Mouse (Mus musculus) liver, embryonic 11.5 days (tissue): ENCODE measurements around the gene Apex1. TPM values are rescaled to one million over a fixed set of nuclear protein-coding genes. Genes with fewer than 3 reads are reported as not detected.

ENCODE experiments used
- ATAC-seq: fragments of 200-750 bp; cut with Nextera tagmentation; replicated peaks from 2 replicates; pipeline ENCODE4 v1.8.0; 2017; ENCODE audit warnings: moderate number of reproducible peaks, mild to moderate bottlenecking, moderate TSS enrichment, moderate library complexity; ENCODE audit not compliant: low FRiP score
- DNase-seq: peaks from one replicate; pipeline ENCODE4 v3.0.0-alpha.2; 2017; ENCODE audit warnings: low spot score
- H3K27ac ChIP-seq: fragments of 300-500 bp; sonication (generic); 2 replicates; pipeline ENCODE4 v1.5.1; 2014; ENCODE audit warnings: mild to moderate bottlenecking, low read depth, low read length, control low read depth
- H3K27me3 ChIP-seq: fragments of 300-500 bp; sonication (generic); replicated peaks from 2 replicates; pipeline ENCODE4 v1.6.1; 2014; ENCODE audit warnings: low read length, mixed read lengths; ENCODE audit not compliant: control insufficient read depth, insufficient read depth
- H3K36me3 ChIP-seq: fragments of 300-500 bp; sonication (generic); 2 replicates; pipeline ENCODE4 v1.6.1; 2014; ENCODE audit warnings: mild to moderate bottlenecking, low read length, moderate library complexity, mixed read lengths; ENCODE audit not compliant: control insufficient read depth, insufficient read depth
- H3K4me1 ChIP-seq: fragments of 300-500 bp; sonication (generic); replicated peaks from 2 replicates; pipeline ENCODE4 v1.6.1; 2014; ENCODE audit warnings: low read length, mixed read lengths; ENCODE audit not compliant: control insufficient read depth, insufficient read depth
- H3K4me2 ChIP-seq: fragments of 300-500 bp; sonication (generic); 2 replicates; pipeline ENCODE4 v1.6.1; 2014; ENCODE audit warnings: mild to moderate bottlenecking, control low read depth, moderate library complexity
- H3K4me3 ChIP-seq: fragments of 300-500 bp; sonication (generic); 2 replicates; pipeline ENCODE4 v1.5.1; 2014; ENCODE audit warnings: low read depth, low read length, control low read depth
- H3K9ac ChIP-seq: fragments of 300-500 bp; sonication (generic); 2 replicates; pipeline ENCODE4 v1.6.1; 2014; ENCODE audit warnings: low read depth, low read length, control low read depth
- H3K9me3 ChIP-seq: fragments of 300-500 bp; sonication (generic); 2 replicates; pipeline ENCODE4 v1.6.1; 2016; ENCODE audit warnings: low read length, inconsistent platforms, mixed read lengths; ENCODE audit not compliant: control insufficient read depth
- WGBS: fragments of 180-500 bp; shearing (Covaris S2); extraction: QIAGEN DNeasy Blood & Tissue Kit; methylation state at CpG from one replicate; pipeline ENCODE4 v1.1.7; 2014; 5-methylcytosine and 5-hydroxymethylcytosine counted together
- polyA plus RNA-seq: library from polyadenylated mRNA; unstranded; fragments of >200 nt; fragmentation: Nextera tagmentation; extraction: Ambion mirVana; gene quantifications from 2 replicates; pipeline ENCODE4 v1.2.1, GENCODE M21; 2014

Apex1 gene
- polyA plus RNA-seq: 251 and 267 TPM in 2 replicates

DNA sequence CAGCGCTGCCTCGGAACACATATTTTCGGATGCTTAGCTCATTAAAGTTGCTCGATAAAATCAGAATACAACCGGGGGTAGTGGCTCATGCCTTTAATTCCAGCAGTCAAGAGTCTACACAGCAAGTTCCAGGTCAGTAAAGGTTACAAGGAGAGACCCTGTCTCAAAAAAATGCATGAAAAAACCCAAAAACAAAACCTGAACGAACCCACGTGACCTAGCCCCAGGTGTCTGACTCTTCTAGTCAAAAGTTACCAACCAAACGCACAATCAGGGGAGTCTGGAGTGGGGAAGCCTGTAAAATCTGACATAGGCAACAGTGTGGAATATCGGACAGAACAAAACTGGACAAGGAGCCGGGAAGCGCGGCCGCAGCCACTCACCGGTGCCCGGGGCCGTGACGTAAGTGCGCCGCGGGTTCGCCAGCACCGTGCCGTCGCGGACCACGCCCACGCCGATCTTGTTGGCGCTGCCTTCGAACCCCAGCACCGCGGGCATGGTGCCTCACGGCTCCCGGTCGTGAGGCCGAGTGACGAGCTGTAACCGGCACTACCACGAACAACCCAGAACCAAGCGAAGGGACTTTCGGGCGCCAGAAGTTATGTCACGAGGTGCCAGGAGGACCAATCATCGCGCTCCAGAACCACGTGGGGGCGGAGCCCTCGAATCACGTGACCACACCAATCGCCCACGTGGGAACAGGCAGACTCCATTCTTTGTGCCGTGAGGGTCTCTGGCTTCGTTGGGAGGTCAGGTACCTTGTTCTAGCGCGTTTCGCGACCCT, at the start of gene Apex1, which contains the start of gene Osgep:
Apex1 (plus strand) TSS at position 688 of the 784 bp plus-strand sequence.
Osgep (minus strand) TSS at position 613 of the 784 bp plus-strand sequence.
- ATAC-seq (peak; percentile 94), DNase-seq (peak; percentile 97)
- H3K4me2 ChIP-seq: peak within 1 kb of the TSS; percentile 69
- H3K9ac ChIP-seq: peak within 1 kb of the TSS; percentile 81
- no peaks in the 10 kb centered on the region for H3K27me3 ChIP-seq
- peak within 1 kb of the TSS; percentile 88 for H3K27ac ChIP-seq
- H3K4me3 ChIP-seq: peak within 1 kb of the TSS; percentile 79
- WGBS: under 1% methylated on average over 57 of the region's 57 CpGs
- peaks cover 17% of the 10 kb centered on the region for H3K4me1 ChIP-seq
- no peaks in the 10 kb centered on the region for H3K9me3 ChIP-seq
- H3K36me3 ChIP-seq: peaks cover 31% of the 10 kb centered on the region

DNA sequence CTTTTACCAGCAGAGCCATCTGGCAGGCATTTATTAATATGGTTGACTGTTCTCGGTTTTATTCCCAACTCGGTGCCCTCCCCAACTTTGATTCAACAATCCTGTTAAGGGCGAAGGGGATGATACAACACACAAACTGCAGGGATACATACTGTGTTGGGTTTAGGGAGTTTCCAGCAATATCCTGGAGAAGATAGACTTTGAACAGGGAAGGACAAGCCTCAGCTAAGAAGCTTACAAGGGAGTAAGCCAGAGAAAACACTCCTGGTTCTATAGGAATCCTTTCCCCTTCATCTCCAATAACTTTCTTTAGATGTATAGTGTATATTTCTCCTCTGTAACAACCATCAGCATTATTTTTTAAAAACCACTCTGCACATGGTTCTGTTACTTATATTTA, 49.6 kb upstream of the Apex1 start:
- Histone ChIP-seq H3K4me1 (no peaks in the 10 kb centered on the region), H3K4me2 (no peak overlapping the region), H3K9ac (no peak overlapping the region), H3K27me3 (no peaks in the 10 kb centered on the region), H3K4me3 (no peak overlapping the region), H3K36me3 (no peaks in the 10 kb centered on the region), H3K27ac (no peak overlapping the region), H3K9me3 (no peaks in the 10 kb centered on the region)
- DNase-seq: no peak
- ATAC-seq: no peak
- 84% methylated on average over 3 of the region's 3 CpGs for WGBS

DNA sequence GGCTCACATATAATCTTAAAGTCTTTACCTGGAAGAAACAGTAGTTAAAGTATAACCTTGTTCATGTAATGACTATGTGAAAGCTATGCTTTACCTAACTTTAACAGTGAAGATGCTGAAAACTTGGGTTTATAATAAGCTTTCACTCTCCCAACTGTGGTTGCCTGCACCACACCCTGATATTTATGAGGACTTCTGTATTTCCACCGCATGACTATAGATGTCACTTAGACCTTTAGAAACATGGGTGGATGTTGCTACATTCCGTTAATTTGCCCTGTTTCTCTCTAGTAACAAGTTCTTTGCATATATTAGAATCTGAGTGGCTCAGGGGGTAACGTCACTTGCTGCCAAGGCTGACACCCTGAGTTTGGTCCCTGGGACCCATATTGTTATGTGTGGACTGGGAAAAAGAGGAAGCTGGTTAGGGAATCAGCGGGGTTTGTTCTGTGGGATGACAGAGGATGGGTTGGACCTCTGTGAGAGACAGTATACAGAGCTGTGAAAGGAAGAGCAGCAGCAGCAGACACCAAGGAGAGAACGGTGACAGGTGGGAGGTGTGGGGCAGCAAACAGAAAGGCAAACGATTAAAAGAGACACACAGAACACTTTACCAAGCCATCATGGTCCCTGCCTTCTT, 49.1 kb upstream of the Apex1 start:
- H3K27me3 ChIP-seq: no peaks in the 10 kb centered on the region
- ATAC-seq: no peak
- WGBS: 68% methylated on average over 6 of the region's 6 CpGs

DNA sequence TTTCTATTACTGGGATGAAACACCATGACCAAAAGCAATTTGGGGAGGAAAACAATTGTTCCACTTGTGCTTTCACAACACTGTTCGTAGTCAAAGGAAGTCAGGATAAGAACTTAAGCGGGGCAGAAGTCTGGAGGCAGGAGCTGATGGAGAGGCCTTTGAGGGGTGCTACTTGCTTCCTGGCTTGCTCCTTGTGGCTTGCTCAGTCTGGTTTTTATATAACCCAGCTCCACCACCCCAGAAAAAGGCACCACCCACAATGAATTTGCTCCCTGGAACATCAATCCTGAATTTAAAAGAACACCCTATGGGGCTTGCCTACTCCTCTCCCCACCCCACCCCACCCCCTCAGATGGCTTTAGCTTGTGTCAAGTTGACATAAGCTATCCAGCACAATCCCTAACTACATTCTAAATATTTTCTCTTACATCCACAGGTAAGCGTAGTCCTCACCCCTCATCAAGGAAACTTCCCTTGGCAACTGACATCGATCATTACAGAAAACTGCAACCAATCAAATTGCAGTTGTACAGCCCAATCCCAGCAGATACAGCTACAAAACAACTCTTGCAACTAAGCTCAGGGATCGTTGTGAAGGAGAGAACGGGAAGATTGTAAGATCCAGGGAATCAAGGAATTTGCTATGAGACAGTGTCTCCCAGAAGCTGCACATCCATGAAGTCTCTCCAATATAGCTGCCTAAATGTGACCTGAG, 48.4 kb upstream of the Apex1 start:
- Histone ChIP-seq H3K36me3 (no peaks in the 10 kb centered on the region), H3K9ac (no peak overlapping the region), H3K27ac (no peak overlapping the region), H3K4me2 (no peak overlapping the region), H3K9me3 (no peaks in the 10 kb centered on the region), H3K4me1 (no peaks in the 10 kb centered on the region), H3K27me3 (no peaks in the 10 kb centered on the region), H3K4me3 (no peak overlapping the region)
- DNase-seq (no peak), ATAC-seq (no peak)
- 81% methylated on average over 6 of the region's 6 CpGs for WGBS

More for the DNA sequence above, 49.1 kb upstream of the Apex1 start:
- Histone ChIP-seq H3K9me3 (no peaks in the 10 kb centered on the region), H3K27ac (no peak overlapping the region), H3K4me1 (no peaks in the 10 kb centered on the region), H3K4me2 (no peak overlapping the region), H3K36me3 (no peaks in the 10 kb centered on the region), H3K4me3 (no peak overlapping the region), H3K9ac (no peak overlapping the region)
- DNase-seq: no peak

DNA sequence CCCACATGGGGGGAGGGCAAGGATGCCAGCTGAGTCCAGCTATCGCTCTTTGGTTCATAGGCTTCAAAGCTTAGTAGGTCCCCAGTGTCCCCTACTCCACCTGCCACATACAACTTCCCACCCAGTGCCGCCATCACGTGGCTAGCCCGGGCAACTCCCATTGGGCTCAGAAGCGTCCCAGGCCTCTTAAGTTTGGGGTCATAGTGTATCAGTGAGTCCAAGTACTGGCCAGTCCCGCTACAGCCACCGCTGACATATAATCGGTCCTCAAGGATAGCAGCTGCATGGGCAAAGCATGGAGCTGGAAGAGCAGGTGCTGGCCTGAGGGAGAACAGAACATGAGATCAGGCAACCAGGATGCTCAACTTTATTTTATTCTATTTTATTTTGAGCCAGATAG, 33.1 kb upstream of the Apex1 start:
- H3K27me3 ChIP-seq: peaks cover 10% of the 10 kb centered on the region
- no peak overlapping the region for H3K4me3 ChIP-seq
- ATAC-seq (no peak), DNase-seq (no peak)
- 0 out of 2 replicates have a peak, but pooled peaks cover 3% of the 10 kb centered on the region for H3K4me1 ChIP-seq
- H3K9me3 ChIP-seq: no peaks in the 10 kb centered on the region
- H3K36me3 ChIP-seq: no peaks in the 10 kb centered on the region
- 93% methylated on average over 8 of the region's 8 CpGs for WGBS
- no peak overlapping the region for H3K27ac ChIP-seq
- no peak overlapping the region for H3K9ac ChIP-seq
- H3K4me2 ChIP-seq: no peak overlapping the region

DNA sequence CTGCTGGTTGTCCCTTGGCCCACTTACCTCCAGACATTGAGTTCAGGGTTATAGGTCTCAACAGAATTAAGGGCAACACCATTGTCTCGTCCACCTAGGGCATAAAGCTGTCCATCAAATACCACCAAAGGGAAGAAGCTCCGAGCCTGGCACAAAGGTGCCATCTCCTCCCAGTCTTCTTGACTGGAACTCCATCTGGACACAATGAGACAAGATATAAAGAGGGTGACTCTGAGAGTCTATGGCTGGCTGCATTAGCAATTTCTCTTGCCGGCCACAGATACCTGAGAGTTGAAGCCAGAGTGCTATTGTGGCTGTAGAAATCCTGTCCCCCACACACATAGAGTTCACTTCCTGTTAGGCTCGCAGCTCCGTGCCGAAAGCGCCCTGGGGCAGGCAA, 32.7 kb upstream of the Apex1 start:
- Histone ChIP-seq H3K9ac (no peak overlapping the region), H3K27me3 (peaks cover 12% of the 10 kb centered on the region), H3K27ac (no peak overlapping the region), H3K4me3 (no peak overlapping the region), H3K4me2 (no peak overlapping the region), H3K36me3 (no peaks in the 10 kb centered on the region), H3K4me1 (0 out of 2 replicates have a peak, but pooled peaks cover 3% of the 10 kb centered on the region), H3K9me3 (no peaks in the 10 kb centered on the region)
- DNase-seq (no peak), ATAC-seq (no peak)
- 80% methylated on average over 7 of the region's 7 CpGs for WGBS

DNA sequence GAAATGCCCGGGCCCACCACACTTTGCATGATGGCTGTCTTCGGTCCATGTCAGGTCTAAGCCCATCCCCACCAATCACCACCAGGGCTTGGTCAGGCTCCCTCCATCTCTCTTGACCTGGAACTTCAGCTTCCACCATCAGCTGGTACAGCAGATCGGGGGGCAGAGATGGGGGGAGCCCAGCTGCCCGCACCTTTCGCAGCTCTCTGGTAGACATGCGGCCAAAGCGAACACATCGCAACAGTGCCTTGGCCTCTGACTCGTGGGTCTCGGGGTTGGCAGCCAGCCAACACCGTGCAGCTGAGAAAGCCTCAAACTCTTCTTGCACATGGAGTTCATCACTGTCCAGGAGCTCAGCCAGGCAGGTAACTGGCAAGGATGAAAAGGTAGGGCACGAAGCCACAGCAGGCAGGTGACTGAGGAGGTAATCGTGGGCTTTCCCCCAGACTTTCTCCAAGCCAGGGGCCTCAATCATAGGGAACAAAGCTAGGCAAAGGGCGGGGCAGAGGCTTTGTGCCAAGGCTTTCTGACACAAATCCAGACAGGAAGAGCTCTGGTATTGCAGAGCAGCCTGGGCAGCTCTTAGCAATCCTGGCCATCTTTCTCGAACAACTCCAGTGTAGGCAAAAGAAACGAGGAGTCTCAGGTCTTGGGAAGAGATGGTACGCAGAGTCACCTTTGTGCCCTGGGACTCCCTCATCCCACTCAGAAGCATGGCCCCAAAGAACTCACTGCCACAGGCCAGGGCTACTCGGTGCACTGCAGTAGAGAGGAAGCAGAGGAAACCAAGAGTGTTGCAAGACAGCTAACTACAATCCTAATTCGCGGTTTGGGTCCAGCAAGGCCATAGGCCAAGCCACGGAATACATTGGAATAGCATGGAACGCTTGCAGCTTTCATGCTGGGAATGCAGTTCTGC, 32.0 kb upstream of the Apex1 start:
- Histone ChIP-seq H3K4me1 (0 out of 2 replicates have a peak, but pooled peaks cover 3% of the 10 kb centered on the region), H3K36me3 (no peaks in the 10 kb centered on the region), H3K4me2 (no peak overlapping the region), H3K27me3 (peaks cover 12% of the 10 kb centered on the region), H3K27ac (no peak overlapping the region), H3K4me3 (no peak overlapping the region), H3K9ac (no peak overlapping the region), H3K9me3 (no peaks in the 10 kb centered on the region)
- ATAC-seq (no peak), DNase-seq (no peak)
- 84% methylated on average over 22 of the region's 22 CpGs for WGBS

DNA sequence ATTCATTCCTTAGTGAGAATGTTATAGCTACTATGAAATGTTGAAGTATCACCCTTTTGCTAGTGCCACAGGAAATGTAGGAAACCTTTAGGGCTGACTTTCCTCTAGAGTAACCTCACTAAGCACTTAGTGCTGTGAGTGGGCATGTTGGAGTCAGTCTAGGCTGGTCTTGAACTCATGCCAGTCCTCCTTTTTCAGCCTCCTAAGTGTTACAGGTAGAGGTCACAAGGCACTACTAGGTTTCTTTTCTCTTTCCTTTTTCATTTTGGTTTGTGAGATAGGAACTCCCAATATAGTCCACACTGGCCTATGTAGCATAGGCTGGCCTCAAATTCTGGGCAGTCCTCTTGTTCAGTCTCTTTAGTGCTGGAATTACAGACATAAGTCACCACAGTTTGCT, 29.4 kb upstream of the Apex1 start:
- H3K27me3 ChIP-seq: peaks cover 12% of the 10 kb centered on the region
- H3K27ac ChIP-seq: no peak overlapping the region
- no peaks in the 10 kb centered on the region for H3K36me3 ChIP-seq
- no peak overlapping the region for H3K4me3 ChIP-seq
- 0 out of 2 replicates have a peak, but pooled peaks cover 3% of the 10 kb centered on the region for H3K4me1 ChIP-seq
- no peaks in the 10 kb centered on the region for H3K9me3 ChIP-seq
- H3K9ac ChIP-seq: no peak overlapping the region
- no peak for DNase-seq
- ATAC-seq: no peak
- H3K4me2 ChIP-seq: no peak overlapping the region
